Mouse (Mus musculus) forebrain, embryonic 14.5 days (tissue): ENCODE results near the gene Ezr. TPM values are rescaled to one million over a fixed set of nuclear protein-coding genes. Genes with fewer than 3 reads are reported as not detected.
A peak's percentile ranks its signal among the peaks of the same experiment; 100 is the strongest.

Experiments
- ATAC-seq: fragments of 200-750 bp; cut with Nextera tagmentation; 2 replicates; pipeline ENCODE4 v1.8.0; 2017; ENCODE audit warnings: mild to moderate bottlenecking, moderate library complexity
- DNase-seq: peaks from one replicate; pipeline ENCODE4 v3.0.0-alpha.2; 2015; ENCODE audit warnings: low spot score
- H3K27ac ChIP-seq: fragments of 300-500 bp; sonication (generic); 2 replicates; pipeline ENCODE4 v1.5.1; 2014; ENCODE audit warnings: low read depth, mild to moderate bottlenecking, control low read depth, low read length, moderate library complexity
- H3K27me3 ChIP-seq: fragments of 300-500 bp; sonication (generic); replicated peaks from 2 replicates; pipeline ENCODE4 v1.6.1; 2014; ENCODE audit warnings: low read length, control low read depth, mixed read lengths; ENCODE audit not compliant: control insufficient read depth, insufficient read depth
- H3K36me3 ChIP-seq: fragments of 300-500 bp; sonication (generic); 2 replicates; pipeline ENCODE4 v1.6.1; 2014; ENCODE audit warnings: low read length, control low read depth; ENCODE audit not compliant: control insufficient read depth, insufficient read depth
- H3K4me1 ChIP-seq: fragments of 300-500 bp; sonication (generic); 2 replicates; pipeline ENCODE4 v1.6.1; 2014; ENCODE audit warnings: antibody characterized with exemption, low read length, control low read depth; ENCODE audit not compliant: control insufficient read depth, insufficient read depth
- H3K4me2 ChIP-seq: fragments of 300-500 bp; sonication (generic); 2 replicates; pipeline ENCODE4 v1.6.1; 2014; ENCODE audit warnings: mild to moderate bottlenecking, control low read depth, low read length
- H3K4me3 ChIP-seq: fragments of 300-500 bp; sonication (generic); 2 replicates; pipeline ENCODE4 v1.5.1; 2014; ENCODE audit warnings: low read depth, low read length, control low read depth
- H3K9ac ChIP-seq: fragments of 300-500 bp; sonication (generic); 2 replicates; pipeline ENCODE4 v1.6.1; 2014; ENCODE audit warnings: mild to moderate bottlenecking, low read length, control low read depth, moderate library complexity
- H3K9me3 ChIP-seq: fragments of 300-500 bp; sonication (generic); replicated peaks from 2 replicates; pipeline ENCODE4 v1.6.1; 2016; ENCODE audit warnings: low read length, control low read depth, mixed read lengths; ENCODE audit not compliant: control insufficient read depth
- WGBS: fragments of 180-500 bp; shearing (Covaris S2); extraction: QIAGEN DNeasy Blood & Tissue Kit; methylation state at CpG from one replicate; pipeline ENCODE4 v1.1.7; 2014; 5-methylcytosine and 5-hydroxymethylcytosine counted together
- polyA plus RNA-seq: library from polyadenylated mRNA; unstranded; fragments of >200 nt; fragmentation: Nextera tagmentation; extraction: Ambion mirVana; gene quantifications from 2 replicates; pipeline ENCODE4 v1.2.1, GENCODE M21; 2014

The Ezr gene
- polyA plus RNA-seq, 1 experiment from 2014 or later, result 94.0 TPM

DNA sequence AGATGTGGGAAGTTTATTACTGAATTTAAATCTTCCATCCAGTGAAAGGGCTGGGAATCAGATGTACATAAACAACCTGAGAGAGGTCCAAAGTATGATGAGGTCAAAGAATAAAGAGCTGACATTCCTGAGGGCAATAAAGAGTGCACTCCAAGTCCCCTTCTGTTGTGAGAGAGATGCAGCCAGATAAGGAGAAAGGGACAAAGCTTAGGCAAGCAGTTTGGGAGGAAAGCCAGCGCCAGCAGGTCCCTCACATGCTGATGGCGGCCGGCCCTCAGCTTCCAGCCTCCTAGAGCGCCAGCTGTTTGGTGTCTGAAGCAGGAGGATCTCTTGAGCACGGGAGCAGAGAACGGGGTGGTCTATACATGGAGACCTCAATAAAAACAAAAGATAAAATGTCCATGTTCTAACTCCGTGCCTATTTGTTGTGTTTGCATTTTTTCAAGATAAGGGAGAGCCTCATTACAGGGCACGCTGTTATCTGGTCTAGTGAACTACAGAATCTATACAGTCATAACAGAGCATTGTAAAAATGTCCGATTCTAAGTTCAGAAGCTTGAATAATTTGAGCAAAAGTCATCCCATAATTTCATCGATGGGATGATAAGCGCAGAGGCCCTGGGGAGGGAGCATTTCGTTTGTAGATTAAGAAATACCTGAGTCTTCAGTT, 15.9 kb upstream of the Ezr start:
- no peak for ATAC-seq
- Histone ChIP-seq H3K27ac (no peak overlapping the region), H3K36me3 (no peaks in the 10 kb centered on the region), H3K27me3 (no peaks in the 10 kb centered on the region), H3K9ac (no peak overlapping the region), H3K9me3 (no peaks in the 10 kb centered on the region), H3K4me3 (no peak overlapping the region), H3K4me2 (no peak overlapping the region), H3K4me1 (no peaks in the 10 kb centered on the region)
- DNase-seq, result no peak
- 87% methylated on average over 12 of the region's 12 CpGs for WGBS

DNA sequence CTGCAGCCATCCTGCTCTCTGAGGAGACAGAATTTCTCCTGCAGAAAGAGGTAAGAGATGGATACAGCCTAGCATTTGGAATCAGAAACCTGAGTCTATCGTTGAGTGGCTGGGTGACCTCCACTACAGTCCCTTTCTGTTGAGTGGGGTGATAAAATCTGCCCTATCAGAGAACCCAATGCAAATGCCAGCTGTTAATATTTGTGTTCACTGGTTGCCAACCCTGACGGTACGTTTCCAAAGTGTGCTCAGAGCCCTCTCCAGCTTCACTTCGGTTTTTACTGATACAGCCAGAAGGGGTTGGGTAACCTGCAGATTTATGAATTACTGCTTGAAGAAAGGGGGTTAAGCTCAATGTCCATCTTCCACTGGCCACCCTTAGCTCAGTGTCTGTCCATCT, 14.9 kb upstream of the Ezr start:
- WGBS, result 84% methylated on average over 4 of the region's 4 CpGs
- Histone ChIP-seq H3K9ac (no peak overlapping the region), H3K4me2 (no peak overlapping the region), H3K36me3 (no peaks in the 10 kb centered on the region), H3K4me3 (no peak overlapping the region), H3K27me3 (no peaks in the 10 kb centered on the region), H3K27ac (no peak overlapping the region), H3K4me1 (no peaks in the 10 kb centered on the region), H3K9me3 (no peaks in the 10 kb centered on the region)
- DNase-seq (no peak), ATAC-seq (no peak)

DNA sequence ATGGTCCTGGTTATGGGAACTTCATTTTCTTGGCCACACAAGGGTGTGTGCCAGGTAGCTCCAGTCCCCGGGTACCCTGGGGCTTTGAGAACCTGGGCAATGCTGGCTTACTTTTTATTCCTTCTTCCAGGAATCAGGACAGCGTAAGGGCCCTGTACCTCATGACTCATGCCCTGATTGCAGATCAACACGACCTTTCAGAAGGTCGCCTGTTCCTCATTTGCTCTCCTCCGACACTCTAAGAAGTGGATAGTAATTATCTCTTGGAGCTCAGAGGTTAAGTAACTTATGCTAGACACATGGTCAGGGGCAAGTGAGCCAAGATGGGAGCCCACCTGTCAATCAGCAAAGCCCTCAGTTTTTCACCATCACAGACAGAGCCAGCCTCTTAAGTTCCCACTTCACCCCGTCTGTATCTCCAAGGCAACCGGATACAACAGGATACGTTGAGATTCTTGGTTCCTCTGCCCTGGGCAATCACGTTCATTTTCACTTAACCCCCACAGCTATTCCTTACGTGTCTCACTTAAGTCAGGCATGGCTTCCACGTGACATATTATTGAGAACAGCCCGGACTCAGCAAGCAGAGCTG, 11.7 kb upstream of the Ezr start:
- Histone ChIP-seq H3K9me3 (no peaks in the 10 kb centered on the region), H3K4me3 (no peak overlapping the region), H3K4me1 (no peaks in the 10 kb centered on the region), H3K9ac (no peak overlapping the region), H3K27ac (no peak overlapping the region), H3K36me3 (no peaks in the 10 kb centered on the region), H3K4me2 (no peak overlapping the region), H3K27me3 (no peaks in the 10 kb centered on the region)
- ATAC-seq (no peak), DNase-seq (no peak)
- WGBS, result 74% methylated on average over 12 of the region's 12 CpGs

DNA sequence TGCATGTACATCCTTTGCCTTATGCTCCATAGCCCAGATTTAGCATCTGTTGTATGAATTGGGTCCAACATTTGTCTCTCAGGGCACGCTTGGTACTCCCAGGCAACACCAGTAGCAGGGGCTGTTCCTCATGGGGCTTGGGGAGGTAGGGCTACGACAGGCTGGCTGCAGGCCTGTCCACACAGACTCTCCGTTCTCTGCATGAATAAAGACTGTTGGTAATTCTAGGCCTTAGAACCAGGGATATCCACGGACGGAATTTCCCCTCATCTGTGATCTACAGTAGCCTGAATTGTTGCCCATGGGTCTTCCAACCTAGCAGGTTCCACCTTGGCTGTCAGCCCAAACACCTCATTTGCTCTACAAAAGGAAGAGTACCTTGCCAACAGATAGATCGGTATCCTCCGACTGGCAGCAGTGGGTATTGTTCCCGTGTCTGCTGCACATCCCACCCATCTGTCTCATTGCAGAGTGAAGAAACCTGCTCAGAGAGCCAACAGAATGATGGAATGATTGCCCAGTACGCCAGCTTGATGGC, 7.1 kb upstream of the Ezr start:
- no peaks in the 10 kb centered on the region for H3K27me3 ChIP-seq
- 0 out of 2 replicates have a peak, but pooled peaks have one; percentile 29 for ATAC-seq
- no peaks in the 10 kb centered on the region for H3K36me3 ChIP-seq
- peak; percentile 59 for DNase-seq
- H3K9me3 ChIP-seq, result no peaks in the 10 kb centered on the region
- H3K4me2 ChIP-seq, result no peak overlapping the region
- no peak overlapping the region for H3K4me3 ChIP-seq
- H3K4me1 ChIP-seq, result no peaks in the 10 kb centered on the region
- H3K27ac ChIP-seq, result peak overlapping the region; percentile 63
- WGBS, result 75% methylated on average over 9 of the region's 9 CpGs
- H3K9ac ChIP-seq, result no peak overlapping the region

DNA sequence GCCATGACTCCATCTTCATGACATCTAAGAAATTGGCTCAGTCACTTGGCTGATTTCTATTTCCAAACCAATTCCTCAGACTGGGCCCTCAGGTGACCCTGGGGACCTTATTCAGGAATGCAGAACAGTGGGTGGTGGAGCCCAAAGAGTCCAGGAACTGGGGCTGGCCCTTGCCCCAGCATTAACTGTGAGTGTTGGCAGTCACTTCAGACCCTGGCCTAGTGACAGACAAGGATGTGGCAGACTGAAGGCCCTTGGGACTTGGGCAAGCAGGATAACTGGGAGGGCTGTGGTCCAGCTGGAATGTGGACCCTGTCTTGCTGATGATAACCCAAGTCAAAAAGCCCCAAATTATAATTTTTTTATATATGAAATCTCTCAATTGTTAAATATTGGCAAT, 6.5 kb upstream of the Ezr start:
- H3K36me3 ChIP-seq, result no peaks in the 10 kb centered on the region
- H3K9me3 ChIP-seq, result no peaks in the 10 kb centered on the region
- no peak overlapping the region for H3K4me3 ChIP-seq
- no peak for DNase-seq
- no peak for ATAC-seq
- H3K27me3 ChIP-seq, result no peaks in the 10 kb centered on the region
- no peak overlapping the region for H3K4me2 ChIP-seq
- no peaks in the 10 kb centered on the region for H3K4me1 ChIP-seq
- peak overlapping the region; percentile 63 for H3K27ac ChIP-seq
- H3K9ac ChIP-seq, result no peak overlapping the region

DNA sequence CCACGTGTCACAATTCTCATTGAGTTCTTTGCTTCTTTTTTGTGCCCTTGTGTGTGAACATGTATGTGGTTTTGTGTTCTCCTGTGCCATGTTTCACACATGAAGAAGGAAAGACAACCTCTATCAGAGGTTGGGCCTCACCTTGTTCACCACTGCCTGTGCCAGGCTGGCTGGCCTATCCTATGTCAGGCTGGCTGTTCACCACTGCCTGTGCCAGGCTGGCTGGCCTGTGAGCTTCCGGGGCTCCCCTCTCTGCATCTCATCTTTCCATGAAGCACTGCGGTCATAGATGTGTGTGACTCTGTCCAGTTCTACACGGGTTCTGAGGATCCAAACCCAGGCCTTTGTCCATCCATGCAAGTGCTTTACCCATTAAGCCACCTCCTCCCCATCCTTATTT, 4.7 kb upstream of the Ezr start:
- Histone ChIP-seq H3K27me3 (no peaks in the 10 kb centered on the region), H3K9me3 (no peaks in the 10 kb centered on the region), H3K4me2 (no peak overlapping the region), H3K27ac (no peak overlapping the region), H3K9ac (no peak overlapping the region), H3K4me1 (no peaks in the 10 kb centered on the region), H3K4me3 (no peak overlapping the region), H3K36me3 (no peaks in the 10 kb centered on the region)
- no peak for DNase-seq
- 86% methylated on average over 4 of the region's 4 CpGs for WGBS
- no peak for ATAC-seq

DNA sequence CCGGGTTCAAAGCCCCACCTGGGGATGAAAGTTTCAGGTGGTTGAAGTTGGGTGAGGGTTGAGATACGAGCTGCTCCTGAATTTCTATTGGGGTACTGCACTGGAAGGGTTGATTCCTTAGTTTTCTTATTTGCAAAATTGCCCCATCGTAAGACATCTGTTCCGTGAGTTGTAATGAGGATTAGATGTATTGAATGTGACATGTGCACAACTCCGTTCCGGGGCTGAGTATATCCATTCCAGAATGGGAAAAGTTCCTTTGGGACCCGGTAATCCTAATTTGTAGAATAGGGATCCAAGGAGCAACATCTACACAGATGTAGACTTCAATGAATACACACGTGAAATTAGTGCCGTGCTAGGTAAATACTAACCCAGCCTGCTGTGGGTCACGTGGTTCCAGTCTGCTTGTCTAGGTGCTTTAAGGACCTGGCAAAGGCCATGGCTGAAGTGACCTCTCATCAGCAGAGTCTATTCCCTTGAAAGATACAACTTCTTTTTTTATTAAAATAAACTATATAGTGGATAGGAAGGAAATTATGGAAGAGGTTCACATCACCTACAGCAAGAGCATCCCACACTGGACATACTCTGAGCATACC, 1.3 kb upstream of the Ezr start:
- peak overlapping the region; percentile 67 for H3K4me3 ChIP-seq
- H3K4me2 ChIP-seq, result peak overlapping the region; percentile 95
- H3K27me3 ChIP-seq, result no peaks in the 10 kb centered on the region
- H3K4me1 ChIP-seq, result peaks cover 4% of the 10 kb centered on the region
- no peak overlapping the region; the same call in 1 of the 2 replicates for H3K9ac ChIP-seq
- DNase-seq (no peak), ATAC-seq (no peak)
- no peak overlapping the region for H3K27ac ChIP-seq
- 42% methylated on average over 10 of the region's 10 CpGs for WGBS
- no peaks in the 10 kb centered on the region for H3K36me3 ChIP-seq
- no peaks in the 10 kb centered on the region for H3K9me3 ChIP-seq

DNA sequence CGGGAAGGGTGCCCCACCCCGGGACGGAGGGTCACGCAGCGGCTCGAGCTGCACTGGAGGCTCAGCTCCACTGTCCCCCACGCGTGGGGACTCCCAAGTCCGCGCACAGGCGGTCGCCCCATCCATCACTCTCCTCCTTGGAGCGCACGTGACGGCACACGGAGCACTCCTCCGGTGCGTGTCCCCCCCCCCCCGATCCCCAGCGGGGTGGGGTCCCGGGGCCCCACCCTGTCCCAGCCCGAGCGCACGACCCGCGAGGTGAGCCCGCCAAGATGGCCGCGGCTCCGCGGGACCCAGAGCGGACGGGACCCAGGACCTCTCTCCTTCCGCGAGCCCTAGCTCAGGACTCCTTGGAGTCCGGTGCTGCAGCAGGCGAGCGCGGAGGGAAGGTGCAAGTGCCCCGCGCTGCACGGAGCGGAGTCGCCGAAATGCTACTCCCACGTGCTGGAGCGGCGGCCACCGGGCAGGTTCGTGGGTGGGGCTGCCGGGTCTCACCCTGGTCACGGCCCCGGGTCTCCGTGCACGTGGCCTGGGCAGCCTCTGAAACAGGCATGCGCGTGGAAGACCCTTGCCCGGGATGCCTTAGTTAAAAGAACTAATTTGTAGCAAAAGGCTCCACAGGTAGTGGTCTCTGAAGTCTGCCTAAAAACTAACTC, 550 bp upstream of the Ezr start:
- no peaks in the 10 kb centered on the region for H3K36me3 ChIP-seq
- peak overlapping the region; percentile 78 for H3K9ac ChIP-seq
- peak overlapping the region; percentile 95 for H3K4me2 ChIP-seq
- no peaks in the 10 kb centered on the region for H3K9me3 ChIP-seq
- peak; percentile 61 for DNase-seq
- H3K27ac ChIP-seq, result peak overlapping the region; percentile 72
- peak overlapping the region; percentile 67 for H3K4me3 ChIP-seq
- peak; percentile 68 for ATAC-seq
- under 1% methylated on average over 52 of the region's 58 CpGs for WGBS
- no peaks in the 10 kb centered on the region for H3K27me3 ChIP-seq
- H3K4me1 ChIP-seq, result peaks cover 6% of the 10 kb centered on the region
